Mouse (Mus musculus) olfactory bulb, adult 2 months (tissue): ENCODE results near the gene Etv4. TPM values are rescaled to one million over a fixed set of nuclear protein-coding genes. Genes with fewer than 3 reads are reported as not detected.

Experiments used
- H3K27ac ChIP-seq: fragments of 200-500 bp; 2 replicates; pipeline ENCODE4 v1.5.1; 2012; ENCODE audit warnings: low read depth, low read length; ENCODE audit not compliant: insufficient read depth
- H3K4me1 ChIP-seq: fragments of 200-500 bp; 2 replicates; pipeline ENCODE4 v1.6.1; 2012; ENCODE audit warnings: low read length; ENCODE audit not compliant: control insufficient read depth, insufficient read depth
- H3K4me3 ChIP-seq: fragments of 200-500 bp; 2 replicates; pipeline ENCODE4 v1.5.1; 2012; ENCODE audit warnings: mild to moderate bottlenecking, low read depth, low read length, moderate library complexity; ENCODE audit not compliant: insufficient read depth
- CTCF ChIP-seq: fragments of 200-500 bp; IDR thresholded peaks from 2 replicates; pipeline ENCODE4 v1.5.1; 2012; ENCODE audit warnings: low read depth, mild to moderate bottlenecking, low read length, moderate library complexity; ENCODE audit not compliant: insufficient read depth
- POLR2A ChIP-seq: fragments of 200-500 bp; IDR thresholded peaks from 2 replicates; pipeline ENCODE4 v1.6.1; 2012; ENCODE audit warnings: mild to moderate bottlenecking, low read depth, low read length, moderate library complexity; ENCODE audit not compliant: insufficient read depth
- WGBS: fragments of 180-500 bp; shearing (Covaris S2); methylation state at CpG from one replicate; pipeline ENCODE4 v1.1.7; 2018; 5-methylcytosine and 5-hydroxymethylcytosine counted together
- polyA plus RNA-seq: library from polyadenylated mRNA; stranded (reverse); fragments of >200 nt; gene quantifications from 2 replicates; pipeline ENCODE4 v1.2.4, GENCODE M21; 2012; ENCODE audit warnings: low replicate concordance; ENCODE audit not compliant: missing spikeins, insufficient read depth, insufficient read length

Gene Etv4
- polyA plus RNA-seq = not detected in 2 replicates

DNA sequence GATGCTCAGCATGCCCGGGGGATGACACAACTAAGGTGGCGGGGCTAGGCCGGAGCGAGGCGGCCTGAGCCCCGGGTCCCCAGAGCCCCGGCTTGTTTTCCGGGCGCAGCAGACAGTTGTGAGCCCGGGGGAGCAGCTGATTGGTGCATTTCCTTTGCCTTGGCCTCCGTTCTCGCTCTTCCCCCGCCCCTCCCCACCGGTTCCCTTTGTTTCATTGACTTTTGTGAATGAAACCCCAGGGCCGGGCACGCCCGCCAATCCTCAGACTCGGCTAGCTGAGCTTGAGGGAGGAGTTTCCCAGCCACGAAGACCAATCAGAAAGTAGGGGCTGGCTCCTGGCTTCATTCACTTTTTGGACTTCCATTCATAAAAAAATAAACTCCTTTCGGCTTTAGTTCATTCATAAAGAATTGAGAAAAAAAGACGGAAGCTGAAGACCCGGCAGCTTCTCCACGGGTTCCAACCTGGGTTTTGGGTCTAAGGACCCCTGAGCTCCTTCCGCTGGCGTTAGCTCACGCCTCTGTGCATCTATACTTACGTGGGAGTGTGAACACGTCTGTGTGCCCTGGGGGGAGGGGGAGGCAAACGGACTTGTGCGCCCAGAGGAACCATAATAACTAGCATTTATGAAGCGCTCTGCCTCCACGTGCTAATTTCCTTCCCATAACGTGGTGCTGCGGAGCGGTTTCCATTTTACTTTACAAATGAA, at the start of gene Etv4:
Gene Etv4 (minus strand): TSS at position 229 of the 709 bp plus-strand sequence.
- no peak for TF ChIP-seq CTCF
- no peak for TF ChIP-seq POLR2A
- H3K27ac ChIP-seq = no peak within 1 kb of the TSS
- WGBS = 1% methylated on average over 35 of the region's 35 CpGs

DNA sequence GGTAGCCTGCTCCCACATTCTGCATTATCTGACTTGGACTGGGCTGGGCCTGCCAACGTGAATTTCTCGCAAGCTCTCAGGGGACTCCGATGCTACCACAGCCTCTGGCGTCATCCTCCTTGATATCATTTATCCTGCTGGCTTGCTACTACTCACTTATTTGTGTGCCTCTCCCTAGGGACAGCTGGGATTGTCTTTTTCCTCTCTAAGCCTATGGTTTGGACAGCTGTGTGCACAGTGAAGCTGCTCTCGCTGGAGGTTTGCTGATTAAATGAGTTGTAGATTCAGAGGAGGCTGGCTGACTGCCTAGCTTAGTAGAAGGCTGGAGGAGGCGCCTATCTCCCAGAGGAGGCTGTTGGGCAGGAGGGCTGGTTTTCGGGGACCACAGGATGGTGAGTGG, 46.8 kb upstream of the Etv4 start:
- WGBS = 26% methylated on average over 7 of the region's 7 CpGs
- Histone ChIP-seq H3K4me3 (no peak overlapping the region), H3K27ac (peak overlapping the region; percentile 42), H3K4me1 (peaks cover 13% of the 10 kb centered on the region)
- TF ChIP-seq CTCF = no peak
- TF ChIP-seq POLR2A = no peak

More for the DNA sequence above, at the start of gene Etv4:
- Histone ChIP-seq H3K4me1 (peaks cover 30% of the 10 kb centered on the region), H3K4me3 (peak within 1 kb of the TSS; percentile 54)

DNA sequence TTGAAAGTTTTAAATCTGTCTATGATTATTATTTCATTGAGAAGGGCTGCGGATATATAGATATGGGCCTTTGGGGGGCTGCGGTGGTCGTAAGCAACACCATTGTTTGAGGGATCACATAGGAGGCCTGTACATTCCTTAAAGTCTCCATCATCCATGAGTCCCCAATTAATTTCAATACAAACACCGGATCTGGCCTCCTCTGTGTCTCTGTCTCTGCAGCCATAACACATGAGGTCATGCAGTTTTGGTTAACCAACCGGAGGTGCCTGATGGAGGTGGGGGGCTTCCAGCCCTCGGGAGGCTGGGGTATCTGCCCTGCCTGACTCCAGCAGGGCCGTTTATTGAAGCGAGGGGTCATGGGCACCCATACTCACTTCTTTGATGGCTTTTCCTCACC, 45.4 kb upstream of the Etv4 start:
- H3K4me1 ChIP-seq = peaks cover 13% of the 10 kb centered on the region
- TF ChIP-seq CTCF (no peak), POLR2A (no peak)
- WGBS = 72% methylated on average over 8 of the region's 8 CpGs
- H3K4me3 ChIP-seq = no peak overlapping the region
- H3K27ac ChIP-seq = no peak overlapping the region

DNA sequence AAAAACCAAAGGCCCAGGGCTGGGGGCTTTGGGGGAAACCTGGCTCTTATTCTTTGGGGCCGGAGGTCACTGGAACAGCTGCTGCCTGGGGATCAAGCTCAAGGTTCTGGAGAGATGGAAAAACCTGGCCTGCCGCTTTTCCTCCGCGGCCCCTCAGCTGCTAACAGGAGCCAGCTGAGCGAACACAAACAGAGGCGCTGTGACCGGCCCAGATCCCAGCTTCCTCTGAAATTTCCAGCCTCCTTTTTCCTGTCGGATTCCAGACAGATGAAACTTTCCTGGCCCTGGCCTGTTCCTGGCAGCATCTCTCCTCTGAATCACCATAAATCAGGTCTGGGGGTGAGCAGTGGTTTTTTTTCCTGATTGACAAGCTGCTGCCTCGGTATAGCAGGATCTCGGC, 44.9 kb upstream of the Etv4 start:
- H3K4me1 ChIP-seq = peaks cover 13% of the 10 kb centered on the region
- H3K27ac ChIP-seq = no peak overlapping the region
- H3K4me3 ChIP-seq = no peak overlapping the region
- TF ChIP-seq CTCF (no peak), POLR2A (no peak)
- WGBS = 44% methylated on average over 10 of the region's 10 CpGs

DNA sequence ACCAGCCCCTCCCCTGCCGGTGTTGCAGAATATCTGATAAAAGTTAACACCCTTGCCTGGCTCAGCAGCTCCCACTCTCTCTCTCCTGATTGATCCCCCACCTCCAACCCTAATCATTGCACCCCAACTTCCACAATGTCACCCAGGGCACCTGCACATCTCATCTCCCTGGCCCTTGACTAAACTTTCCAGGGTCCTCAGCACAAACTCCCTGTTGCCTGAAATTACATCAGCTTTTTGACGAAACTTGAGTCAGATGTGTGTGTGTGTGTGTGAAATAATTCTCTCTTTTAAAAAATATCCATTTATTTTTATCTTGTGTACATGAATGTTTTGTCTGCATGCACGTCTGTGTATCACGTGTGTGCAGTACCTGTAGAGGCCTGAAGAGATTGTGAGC, 43.5 kb upstream of the Etv4 start:
- Histone ChIP-seq H3K27ac (no peak overlapping the region), H3K4me1 (peaks cover 13% of the 10 kb centered on the region), H3K4me3 (no peak overlapping the region)
- 97% methylated on average over 4 of the region's 4 CpGs for WGBS
- no peak for TF ChIP-seq POLR2A
- no peak for TF ChIP-seq CTCF

DNA sequence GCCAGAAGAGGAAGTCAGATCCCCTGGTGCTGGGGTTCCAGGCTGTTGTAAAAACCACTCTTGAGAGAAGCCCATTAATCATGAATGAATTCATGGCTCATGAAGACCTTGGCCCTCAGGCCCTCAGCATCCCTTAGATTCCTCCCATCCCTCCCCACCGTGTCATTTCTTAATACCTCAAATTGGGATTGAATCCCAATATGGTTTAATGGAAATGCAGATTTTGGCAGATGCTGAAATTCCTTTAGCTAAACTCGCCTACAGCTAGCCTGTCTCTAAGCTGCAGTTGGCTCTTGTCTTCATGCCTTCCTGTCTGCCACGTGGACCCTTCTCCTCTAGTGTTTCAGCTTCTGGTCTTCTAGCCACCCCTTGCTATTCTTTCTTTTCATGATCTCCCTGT, 38.0 kb upstream of the Etv4 start:
- H3K4me1 ChIP-seq = peaks cover 10% of the 10 kb centered on the region
- 74% methylated on average over 3 of the region's 3 CpGs for WGBS
- no peak overlapping the region for H3K27ac ChIP-seq
- TF ChIP-seq POLR2A = no peak
- no peak for TF ChIP-seq CTCF
- no peak overlapping the region for H3K4me3 ChIP-seq

DNA sequence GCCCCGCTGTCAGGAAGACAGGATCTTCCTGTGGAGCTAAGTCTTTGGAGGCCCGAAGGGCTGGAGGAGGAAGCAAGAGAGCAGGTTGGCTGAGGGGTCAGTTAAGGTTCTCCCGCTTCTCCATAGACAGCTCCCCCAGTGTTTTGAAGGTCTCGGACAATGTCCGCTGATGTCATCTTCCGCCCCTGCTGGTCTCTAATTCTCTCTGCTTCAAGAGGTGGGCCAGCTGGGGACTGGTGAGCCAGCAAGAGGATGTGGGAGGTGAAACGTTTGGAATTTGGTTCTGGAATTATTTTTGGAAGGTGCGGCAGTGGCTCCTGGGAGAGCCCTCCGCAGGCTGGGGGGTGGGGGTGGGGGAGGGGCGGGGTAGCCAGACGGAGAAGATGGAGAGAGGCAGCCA, 35.7 kb upstream of the Etv4 start:
- Histone ChIP-seq H3K4me3 (no peak overlapping the region), H3K4me1 (peaks cover 10% of the 10 kb centered on the region), H3K27ac (no peak overlapping the region)
- TF ChIP-seq CTCF (no peak), POLR2A (no peak)
- WGBS = 35% methylated on average over 11 of the region's 11 CpGs

DNA sequence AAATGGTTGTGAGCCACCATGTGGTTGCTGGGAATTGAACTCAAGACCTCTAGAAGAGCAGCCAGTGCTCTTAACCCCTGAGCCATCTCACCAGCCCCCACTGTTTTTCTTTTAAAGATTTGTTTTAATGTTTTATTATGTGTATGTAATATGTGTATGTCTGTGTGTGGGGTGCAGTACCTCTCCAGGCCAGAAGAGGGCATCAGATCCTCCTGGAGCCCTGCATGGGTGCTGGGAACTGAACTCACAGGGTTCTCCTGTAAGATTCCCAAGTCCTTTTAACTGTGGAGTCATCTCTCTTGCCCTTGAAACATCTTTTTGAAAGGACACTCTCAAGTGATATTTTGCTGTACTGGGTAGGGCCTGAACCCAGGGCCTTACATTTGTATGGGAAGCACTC, 34.7 kb upstream of the Etv4 start:
- Histone ChIP-seq H3K27ac (no peak overlapping the region), H3K4me3 (no peak overlapping the region), H3K4me1 (peaks cover 11% of the 10 kb centered on the region)
- TF ChIP-seq POLR2A (no peak), CTCF (no peak)

DNA sequence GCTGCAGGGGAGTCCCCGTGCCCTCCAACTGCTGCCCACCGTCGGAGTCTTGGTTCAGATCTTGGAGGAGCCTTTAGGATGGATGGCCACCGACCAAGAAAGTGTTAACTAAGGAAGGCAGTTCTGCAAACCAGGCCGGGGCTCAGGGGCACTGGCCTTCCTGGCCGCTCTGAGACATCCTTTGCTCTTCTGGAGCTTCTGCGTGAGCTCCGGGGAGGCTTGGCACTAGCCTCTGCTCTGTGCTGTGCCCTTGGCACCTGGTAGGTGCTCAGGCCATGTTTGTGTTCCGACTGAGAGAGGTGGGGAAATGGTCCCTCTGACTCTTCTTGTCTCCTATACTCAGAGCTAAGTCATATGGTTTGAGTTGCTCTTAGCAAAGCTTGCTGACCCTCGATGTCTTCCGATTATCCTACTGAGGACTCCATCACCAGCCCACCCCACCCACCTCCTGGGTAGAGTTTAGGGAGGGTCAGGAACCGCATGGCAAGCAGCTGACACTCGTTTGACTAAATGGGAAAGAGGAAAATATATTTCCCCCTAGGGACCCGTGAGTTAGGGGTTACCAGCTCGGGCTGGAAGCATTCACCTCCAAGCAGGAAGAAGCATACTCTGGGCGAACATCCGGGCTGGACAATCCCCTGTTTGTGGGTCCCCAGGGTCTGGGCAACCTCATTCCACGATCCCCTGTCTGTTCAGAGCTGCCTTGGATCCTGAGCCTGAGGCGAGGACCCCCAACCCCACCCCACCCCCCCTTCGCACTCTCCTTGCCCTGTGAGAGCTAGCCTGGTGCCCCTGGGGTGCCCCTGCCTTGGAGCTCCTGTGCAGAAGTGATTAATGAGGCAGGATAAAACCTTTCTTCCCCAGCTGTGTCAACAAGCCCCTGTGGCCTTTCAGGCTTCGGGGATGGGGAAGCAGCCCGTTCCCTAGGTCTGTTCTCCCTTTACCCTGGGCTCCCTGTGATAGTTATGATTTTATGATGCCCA, 30.2 kb upstream of the Etv4 start:
- Histone ChIP-seq H3K27ac (no peak overlapping the region), H3K4me1 (peaks cover 8% of the 10 kb centered on the region), H3K4me3 (no peak overlapping the region)
- WGBS = 47% methylated on average over 22 of the region's 22 CpGs
- TF ChIP-seq CTCF (no peak), POLR2A (no peak)
